Mouse (Mus musculus) hindbrain, embryonic 13.5 days (tissue): ENCODE data around the gene Zdhhc1. TPM values are rescaled to one million over a fixed set of nuclear protein-coding genes. Genes with fewer than 3 reads are reported as not detected.

Experiments used
- ATAC-seq: fragments of 200-750 bp; cut with Nextera tagmentation; 2 replicates; pipeline ENCODE4 v1.8.0; 2017; ENCODE audit warnings: moderate TSS enrichment; ENCODE audit not compliant: low FRiP score
- H3K27ac ChIP-seq: fragments of 300-500 bp; sonication (generic); 2 replicates; pipeline ENCODE4 v1.5.1; 2015; ENCODE audit warnings: inconsistent platforms, mild to moderate bottlenecking, moderate library complexity
- H3K27me3 ChIP-seq: fragments of 300-500 bp; sonication (generic); 2 replicates; pipeline ENCODE4 v1.6.1; 2015; ENCODE audit warnings: mild to moderate bottlenecking, inconsistent platforms
- H3K36me3 ChIP-seq: fragments of 300-500 bp; sonication (generic); 2 replicates; pipeline ENCODE4 v1.6.1; 2015; ENCODE audit warnings: mild to moderate bottlenecking, inconsistent platforms
- H3K4me1 ChIP-seq: fragments of 300-500 bp; sonication (generic); replicated peaks from 2 replicates; pipeline ENCODE4 v1.6.1; 2015; ENCODE audit warnings: inconsistent platforms
- H3K4me2 ChIP-seq: fragments of 300-500 bp; sonication (generic); 2 replicates; pipeline ENCODE4 v1.6.1; 2015; ENCODE audit warnings: inconsistent platforms, mild to moderate bottlenecking, moderate library complexity
- H3K4me3 ChIP-seq: fragments of 300-500 bp; sonication (generic); 2 replicates; pipeline ENCODE4 v1.5.1; 2015; ENCODE audit warnings: mild to moderate bottlenecking, inconsistent platforms
- H3K9ac ChIP-seq: fragments of 300-500 bp; sonication (generic); 2 replicates; pipeline ENCODE4 v1.6.1; 2015; ENCODE audit warnings: mild to moderate bottlenecking, inconsistent platforms
- H3K9me3 ChIP-seq: fragments of 300-500 bp; sonication (generic); 2 replicates; pipeline ENCODE4 v1.6.1; 2016; ENCODE audit warnings: inconsistent platforms
- WGBS: fragments of 180-500 bp; shearing (Covaris S2); methylation state at CpG from one replicate; pipeline ENCODE4 v1.1.7; 2015; 5-methylcytosine and 5-hydroxymethylcytosine counted together
- polyA plus RNA-seq: library from polyadenylated mRNA; unstranded; fragments of >200 nt; fragmentation: Nextera tagmentation; extraction: Ambion mirVana; gene quantifications from 2 replicates; pipeline ENCODE4 v1.2.1, GENCODE M21; 2015

Zdhhc1 gene
- 30.9 and 34.3 TPM in 2 replicates for polyA plus RNA-seq

GRCm38 (mm10) chr8:105496439-105497180 is at the start of gene Zdhhc1:
Gene Zdhhc1, minus strand, starts transcription at chr8:105496902.
- H3K9me3 ChIP-seq = no peaks in the 10 kb centered on the region
- 0 out of 2 replicates have a peak, but pooled peaks cover 3% of the 10 kb centered on the region for H3K27me3 ChIP-seq
- peak within 1 kb of the TSS; percentile 86 for H3K27ac ChIP-seq
- H3K9ac ChIP-seq = peak within 1 kb of the TSS; percentile 91
- peak within 1 kb of the TSS; percentile 80 for H3K4me3 ChIP-seq
- no peaks in the 10 kb centered on the region for H3K36me3 ChIP-seq
- peak; percentile 92 for ATAC-seq
- peak within 1 kb of the TSS; percentile 91 for H3K4me2 ChIP-seq
- H3K4me1 ChIP-seq = peaks cover 24% of the 10 kb centered on the region
- under 1% methylated on average over 68 of the region's 68 CpGs for WGBS

GRCm38 (mm10) chr8:105545249-105545648 is 48.5 kb upstream of the Zdhhc1 start:
- Histone ChIP-seq H3K27ac (peak overlapping the region; percentile 55), H3K4me2 (no peak overlapping the region), H3K9ac (no peak overlapping the region), H3K4me3 (no peak overlapping the region), H3K4me1 (peaks cover 22% of the 10 kb centered on the region), H3K9me3 (no peaks in the 10 kb centered on the region), H3K27me3 (no peaks in the 10 kb centered on the region), H3K36me3 (peaks cover 10% of the 10 kb centered on the region)
- ATAC-seq = no peak
- WGBS = 84% methylated on average over 3 of the region's 3 CpGs

- 67% methylated on average over 7 of the region's 7 CpGs for WGBS
- Histone ChIP-seq H3K4me2 (no peak overlapping the region), H3K4me1 (peaks cover 22% of the 10 kb centered on the region), H3K9me3 (no peaks in the 10 kb centered on the region), H3K4me3 (no peak overlapping the region), H3K9ac (no peak overlapping the region), H3K27ac (peak overlapping the region; percentile 55), H3K36me3 (peaks cover 7% of the 10 kb centered on the region), H3K27me3 (no peaks in the 10 kb centered on the region)
- no peak for ATAC-seq
These were observed 48.0 kb upstream of the Zdhhc1 start for GRCm38 (mm10) chr8:105544544-105545205.

- H3K4me1 ChIP-seq = peaks cover 22% of the 10 kb centered on the region
- H3K4me2 ChIP-seq = no peak overlapping the region
- H3K9me3 ChIP-seq = no peaks in the 10 kb centered on the region
- no peak for ATAC-seq
- no peak overlapping the region for H3K4me3 ChIP-seq
- H3K36me3 ChIP-seq = peaks cover 16% of the 10 kb centered on the region
- H3K27ac ChIP-seq = no peak overlapping the region
- H3K27me3 ChIP-seq = no peaks in the 10 kb centered on the region
- no peak overlapping the region for H3K9ac ChIP-seq
- WGBS = 48% methylated on average over 1 of the region's 1 CpGs
These were observed 47.0 kb upstream of the Zdhhc1 start for GRCm38 (mm10) chr8:105543703-105544102.

- ATAC-seq = no peak
- H3K4me2 ChIP-seq = no peak overlapping the region
- no peak overlapping the region for H3K4me3 ChIP-seq
- no peak overlapping the region for H3K9ac ChIP-seq
- no peak overlapping the region for H3K27ac ChIP-seq
- peaks cover 22% of the 10 kb centered on the region for H3K4me1 ChIP-seq
- H3K9me3 ChIP-seq = no peaks in the 10 kb centered on the region
- peaks cover 25% of the 10 kb centered on the region for H3K36me3 ChIP-seq
- 98% methylated on average over 2 of the region's 2 CpGs for WGBS
- H3K27me3 ChIP-seq = no peaks in the 10 kb centered on the region
These were observed 46.1 kb upstream of the Zdhhc1 start for GRCm38 (mm10) chr8:105542808-105543207.

- no peak overlapping the region for H3K27ac ChIP-seq
- H3K36me3 ChIP-seq = peaks cover 32% of the 10 kb centered on the region
- no peak for ATAC-seq
- no peak overlapping the region for H3K4me2 ChIP-seq
- no peak overlapping the region for H3K4me3 ChIP-seq
- no peaks in the 10 kb centered on the region for H3K9me3 ChIP-seq
- no peak overlapping the region for H3K9ac ChIP-seq
- no peaks in the 10 kb centered on the region for H3K27me3 ChIP-seq
- peaks cover 22% of the 10 kb centered on the region for H3K4me1 ChIP-seq
- WGBS = 93% methylated on average over 3 of the region's 3 CpGs
These were observed 45.4 kb upstream of the Zdhhc1 start for GRCm38 (mm10) chr8:105542032-105542656.

- no peak for ATAC-seq
- no peaks in the 10 kb centered on the region for H3K27me3 ChIP-seq
- peaks cover 58% of the 10 kb centered on the region for H3K36me3 ChIP-seq
- 90% methylated on average over 4 of the region's 4 CpGs for WGBS
- peaks cover 6% of the 10 kb centered on the region for H3K4me1 ChIP-seq
- no peak overlapping the region for H3K9ac ChIP-seq
- H3K4me3 ChIP-seq = no peak overlapping the region
- H3K4me2 ChIP-seq = no peak overlapping the region
- H3K27ac ChIP-seq = no peak overlapping the region
- no peaks in the 10 kb centered on the region for H3K9me3 ChIP-seq
These were observed 42.2 kb upstream of the Zdhhc1 start for GRCm38 (mm10) chr8:105538940-105539339.

- Histone ChIP-seq H3K36me3 (peaks cover 62% of the 10 kb centered on the region), H3K4me2 (no peak overlapping the region), H3K4me1 (peaks cover 11% of the 10 kb centered on the region), H3K4me3 (no peak overlapping the region), H3K9me3 (no peaks in the 10 kb centered on the region), H3K9ac (no peak overlapping the region), H3K27ac (no peak overlapping the region), H3K27me3 (no peaks in the 10 kb centered on the region)
- 92% methylated on average over 6 of the region's 6 CpGs for WGBS
- no peak for ATAC-seq
These were observed 40.4 kb upstream of the Zdhhc1 start for GRCm38 (mm10) chr8:105537011-105537677.

- no peak overlapping the region for H3K27ac ChIP-seq
- H3K9ac ChIP-seq = no peak overlapping the region
- 94% methylated on average over 3 of the region's 3 CpGs for WGBS
- H3K36me3 ChIP-seq = peaks cover 58% of the 10 kb centered on the region
- no peak overlapping the region for H3K4me3 ChIP-seq
- H3K27me3 ChIP-seq = no peaks in the 10 kb centered on the region
- no peak for ATAC-seq
- H3K4me1 ChIP-seq = peaks cover 11% of the 10 kb centered on the region
- H3K4me2 ChIP-seq = no peak overlapping the region
- no peaks in the 10 kb centered on the region for H3K9me3 ChIP-seq
These were observed 39.8 kb upstream of the Zdhhc1 start for GRCm38 (mm10) chr8:105536546-105536945.

- Histone ChIP-seq H3K4me1 (peaks cover 11% of the 10 kb centered on the region), H3K27ac (0 out of 2 replicates have a peak overlapping the region, but pooled peaks have one; percentile 1)
- 0% methylated on average over 1 of the region's 1 CpGs for WGBS
These were observed 37.2 kb upstream of the Zdhhc1 start for GRCm38 (mm10) chr8:105533892-105534329.

GRCm38 (mm10) chr8:105533439-105533838 is 36.7 kb upstream of the Zdhhc1 start:
- no peak for ATAC-seq
- peaks cover 70% of the 10 kb centered on the region for H3K36me3 ChIP-seq
- H3K4me1 ChIP-seq = peaks cover 11% of the 10 kb centered on the region
- 68% methylated on average over 2 of the region's 2 CpGs for WGBS
- H3K9ac ChIP-seq = no peak overlapping the region
- H3K27me3 ChIP-seq = no peaks in the 10 kb centered on the region
- H3K27ac ChIP-seq = 0 out of 2 replicates have a peak overlapping the region, but pooled peaks have one; percentile 1
- no peaks in the 10 kb centered on the region for H3K9me3 ChIP-seq
- H3K4me3 ChIP-seq = no peak overlapping the region
- no peak overlapping the region for H3K4me2 ChIP-seq

More at GRCm38 (mm10) chr8:105533892-105534329, 37.2 kb upstream of the Zdhhc1 start:
- ATAC-seq = peak; percentile 56; the same call in 1 of the 2 replicates
- Histone ChIP-seq H3K9me3 (no peaks in the 10 kb centered on the region), H3K4me3 (no peak overlapping the region), H3K36me3 (peaks cover 70% of the 10 kb centered on the region), H3K9ac (no peak overlapping the region), H3K27me3 (no peaks in the 10 kb centered on the region), H3K4me2 (no peak overlapping the region)

- no peaks in the 10 kb centered on the region for H3K27me3 ChIP-seq
- H3K9me3 ChIP-seq = no peaks in the 10 kb centered on the region
- H3K4me3 ChIP-seq = no peak overlapping the region
- H3K36me3 ChIP-seq = peaks cover 70% of the 10 kb centered on the region
- no peak overlapping the region for H3K4me2 ChIP-seq
- H3K4me1 ChIP-seq = peaks cover 11% of the 10 kb centered on the region
- no peak overlapping the region for H3K27ac ChIP-seq
- 67% methylated on average over 2 of the region's 2 CpGs for WGBS
- ATAC-seq = no peak
- no peak overlapping the region for H3K9ac ChIP-seq
These were observed 35.1 kb upstream of the Zdhhc1 start for GRCm38 (mm10) chr8:105531774-105532173.
